Mouse (Mus musculus) WW6 (cell line): ENCODE results near the gene Gm3854.
A peak's percentile ranks its signal among the peaks of the same experiment; 100 is the strongest.
"Not testable (repeated sequence)": the region's sequence is repeated elsewhere in the genome, so short reads cannot be mapped to it uniquely, and the experiment has no call there.

ENCODE experiments used
- DNase-seq: peaks from one replicate; pipeline ENCODE4 v3.0.0-alpha.2; 2013; ENCODE audit warnings: low read depth, low spot score

The Gm3854 gene

DNA sequence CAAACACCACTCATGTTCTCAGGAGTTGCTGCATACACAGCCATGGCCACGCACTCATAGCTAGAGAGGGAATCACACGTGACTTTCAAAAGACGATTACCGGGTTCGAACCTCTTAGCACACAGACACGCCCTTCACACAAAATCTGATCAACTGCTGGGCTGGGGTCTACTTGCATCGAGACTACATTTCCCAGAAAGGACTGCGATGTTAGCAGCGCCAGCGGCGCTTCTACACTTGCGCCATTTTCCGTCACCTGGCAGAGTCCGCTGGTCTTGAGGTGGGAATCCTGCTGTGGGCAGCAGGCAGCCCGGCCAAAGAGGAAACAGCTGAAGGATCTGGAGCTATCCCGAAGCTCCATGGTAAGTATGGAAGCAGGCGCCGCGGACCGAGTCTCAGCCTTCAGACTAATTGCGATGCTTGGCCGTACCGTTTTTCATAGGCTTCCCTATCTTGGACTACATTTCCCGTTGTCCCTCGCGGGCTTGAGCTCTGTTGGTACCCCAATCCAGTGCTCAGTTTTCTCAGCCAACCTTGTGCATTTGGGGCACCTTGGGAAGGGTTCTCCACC, at the start of gene Gm3854:
Gene Gm3854, plus strand, starts transcription at position 259 of the 571 bp plus-strand sequence.
- DNase-seq: peak; percentile 72

DNA sequence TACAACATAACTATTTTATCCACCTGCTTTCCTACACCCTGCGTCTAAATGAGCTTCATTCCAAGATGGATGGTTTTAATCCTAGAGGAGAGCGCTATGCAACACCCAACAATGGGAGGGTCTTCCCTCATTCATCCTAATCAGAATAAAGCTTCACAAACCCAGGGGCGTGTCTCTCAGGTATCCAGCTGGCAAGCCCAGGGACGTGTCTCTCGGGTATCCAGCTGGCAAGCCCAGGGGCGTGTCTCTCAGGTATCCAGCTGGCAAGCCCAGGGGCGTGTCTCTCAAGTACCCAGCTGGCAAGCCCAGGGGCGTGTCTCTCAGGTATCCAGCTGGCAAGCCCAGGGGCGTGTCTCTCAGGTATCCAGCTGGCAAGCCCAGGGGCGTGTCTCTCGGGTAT, 42.8 kb upstream of the Gm3854 start:
- not testable (repeated sequence) for DNase-seq

- no peak for DNase-seq
Observed at GRCm38 (mm10) chr7:6330458-6331232, 12.9 kb upstream of the Gm3854 start.

GRCm38 (mm10) chr7:6331233-6331956, 12.2 kb upstream of the Gm3854 start, which contains the start of gene Zfp583:
Gene Zfp583, minus strand, starts transcription at chr7:6331285.
- peak; percentile 74 for DNase-seq

- no peak for DNase-seq
Observed at GRCm38 (mm10) chr7:6339865-6340264, 3.7 kb upstream of the Gm3854 start.

DNA sequence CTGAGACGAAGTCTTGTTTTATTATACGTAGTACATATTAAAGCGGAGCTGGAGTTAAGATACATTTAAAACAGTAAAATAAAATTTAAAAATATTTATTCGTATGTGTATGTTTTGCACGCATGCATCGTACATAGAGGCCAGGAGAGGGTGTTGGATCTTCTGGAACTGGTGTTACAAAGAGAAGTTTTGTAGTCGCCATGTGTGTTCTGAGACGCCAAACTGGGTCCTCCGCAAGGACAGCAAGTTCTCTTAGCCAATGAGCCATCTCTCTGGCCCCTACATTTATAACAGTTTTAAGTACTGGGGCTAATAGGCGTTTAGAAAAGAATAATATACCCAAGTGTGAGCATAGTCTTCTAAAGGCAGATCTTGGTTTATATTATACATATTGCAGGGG, 565 bp downstream of the Gm3854 start:
- no peak for DNase-seq

GRCm38 (mm10) chr7:6358121-6358520, 14.6 kb downstream of the Gm3854 start:
- no peak for DNase-seq

GRCm38 (mm10) chr7:6358937-6359590, 15.5 kb downstream of the Gm3854 start:
- no peak for DNase-seq

GRCm38 (mm10) chr7:6360477-6361060, 17.0 kb downstream of the Gm3854 start:
- DNase-seq: no peak

- no peak for DNase-seq
Observed at GRCm38 (mm10) chr7:6361756-6362155, 18.2 kb downstream of the Gm3854 start.

DNA sequence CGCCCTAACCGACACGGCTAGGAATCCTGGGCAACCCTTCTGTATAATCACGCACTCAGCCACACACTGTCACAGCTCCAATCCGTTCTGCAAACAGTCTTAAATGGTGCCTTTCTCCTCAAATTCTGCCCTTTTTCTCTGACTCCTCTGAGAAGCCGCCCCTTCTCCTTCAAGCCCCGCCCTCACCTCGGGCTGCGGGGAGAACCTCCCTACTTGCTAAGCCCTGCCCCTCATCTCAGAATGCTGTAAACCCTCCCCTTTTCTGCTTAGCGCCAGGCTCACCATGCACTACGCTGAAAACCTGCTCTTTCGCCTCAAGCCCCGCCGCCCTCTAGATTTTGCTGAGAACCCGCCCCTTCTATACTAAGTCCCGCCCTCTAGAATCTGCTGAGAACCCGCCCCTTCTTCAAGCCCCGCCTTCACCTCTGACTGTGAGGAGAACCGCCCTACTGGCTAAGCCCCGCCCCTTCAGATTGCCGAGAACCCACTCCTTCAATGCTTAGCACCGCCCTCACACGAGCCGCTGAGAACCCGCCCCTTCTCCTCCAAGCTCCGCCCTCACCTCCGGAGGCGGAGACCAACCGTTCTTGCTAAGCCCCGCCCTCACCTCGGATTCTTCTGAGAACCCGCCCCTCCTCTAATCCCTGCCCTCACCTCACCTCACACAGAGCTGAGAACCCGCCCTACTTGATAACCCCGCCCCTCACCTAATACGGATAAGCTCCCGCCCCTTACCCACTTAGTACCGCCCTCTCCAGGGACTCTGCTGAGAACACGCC, 18.9 kb downstream of the Gm3854 start:
- DNase-seq: peak; percentile 96

GRCm38 (mm10) chr7:6363047-6363488, 19.5 kb downstream of the Gm3854 start, which contains the start of gene Zfp78:
Gene Zfp78, plus strand, starts transcription at chr7:6363280.
- DNase-seq: peak; percentile 83

GRCm38 (mm10) chr7:6364761-6365160, 21.2 kb downstream of the Gm3854 start:
- no peak for DNase-seq

- DNase-seq: no peak
Observed at GRCm38 (mm10) chr7:6367185-6367584, 23.6 kb downstream of the Gm3854 start.

DNA sequence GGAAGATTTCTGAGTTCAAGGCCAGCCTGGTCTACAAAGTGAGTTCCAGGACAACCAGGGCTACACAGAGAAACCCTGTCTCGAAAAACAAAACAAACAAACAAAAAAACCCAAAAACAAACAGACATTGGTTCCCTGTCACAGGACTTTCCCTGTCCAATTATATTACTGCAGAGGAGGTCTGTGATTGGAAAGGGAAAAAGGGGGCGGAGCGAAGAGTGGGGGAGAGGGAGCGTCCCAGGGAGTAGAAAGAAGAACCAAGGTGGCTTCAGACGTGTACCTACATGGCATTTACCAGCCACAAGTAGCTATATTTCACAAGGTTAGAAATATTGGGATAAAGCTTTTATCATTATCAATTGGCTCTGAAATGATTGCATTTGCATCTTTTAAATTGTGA, 24.6 kb downstream of the Gm3854 start:
- DNase-seq: not testable (repeated sequence)

- DNase-seq: no peak
Observed at GRCm38 (mm10) chr7:6369460-6369859, 25.9 kb downstream of the Gm3854 start.

DNA sequence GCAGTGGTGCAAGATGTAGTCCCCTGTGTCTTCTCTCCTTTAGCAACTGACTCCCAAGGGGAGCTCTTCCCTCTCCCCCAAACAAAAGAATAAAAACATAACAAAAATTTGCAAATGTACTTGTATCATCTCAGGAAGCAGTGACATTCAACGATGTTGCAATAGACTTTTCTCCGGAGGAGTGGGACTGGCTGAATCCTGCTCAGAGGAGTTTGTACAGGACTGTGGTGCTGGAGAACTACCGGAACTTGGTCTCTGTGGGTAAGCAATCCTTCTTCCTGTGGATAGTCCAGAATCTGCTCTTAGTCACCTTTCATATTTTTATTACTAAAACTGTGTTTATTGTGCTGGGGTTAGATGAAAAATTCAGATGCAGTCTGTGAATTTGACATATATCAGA, 29.4 kb downstream of the Gm3854 start:
- DNase-seq: no peak

DNA sequence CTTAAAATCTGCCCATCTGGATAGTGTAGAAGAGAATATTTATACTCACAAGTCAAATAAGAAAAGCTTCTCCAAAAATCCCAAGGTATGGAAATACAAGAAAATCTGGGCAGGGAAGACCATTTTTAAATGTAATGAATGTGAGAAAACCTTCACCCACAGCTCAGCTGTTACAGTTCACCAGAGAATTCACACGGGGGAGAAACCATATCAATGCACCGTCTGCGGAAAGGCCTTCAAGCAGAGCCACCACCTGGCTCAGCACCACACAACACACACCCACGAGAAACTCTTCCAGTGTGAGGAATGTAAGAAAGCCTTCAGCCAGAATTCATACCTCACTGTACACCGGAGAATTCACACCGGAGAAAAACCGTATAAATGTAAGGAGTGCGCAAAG, 34.9 kb downstream of the Gm3854 start:
- DNase-seq: no peak

DNA sequence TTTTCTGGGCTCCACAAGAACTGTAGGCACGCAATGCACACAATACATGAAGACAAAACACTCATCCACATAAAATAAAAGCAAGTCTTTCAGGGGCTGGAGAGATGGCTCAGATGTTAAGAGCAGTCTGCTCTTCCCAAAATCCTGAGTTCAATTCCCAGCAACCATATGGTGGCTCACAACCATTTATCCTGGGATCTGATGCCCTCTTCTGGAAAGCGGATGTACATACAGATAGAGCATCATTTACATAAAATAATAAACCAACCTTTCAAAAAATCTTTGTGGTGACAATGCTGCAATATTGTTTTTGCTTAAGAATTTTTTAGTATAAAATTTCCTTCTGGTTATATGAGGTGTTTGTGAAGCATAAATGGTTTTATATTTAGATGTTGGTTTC, 37.9 kb downstream of the Gm3854 start:
- no peak for DNase-seq

DNA sequence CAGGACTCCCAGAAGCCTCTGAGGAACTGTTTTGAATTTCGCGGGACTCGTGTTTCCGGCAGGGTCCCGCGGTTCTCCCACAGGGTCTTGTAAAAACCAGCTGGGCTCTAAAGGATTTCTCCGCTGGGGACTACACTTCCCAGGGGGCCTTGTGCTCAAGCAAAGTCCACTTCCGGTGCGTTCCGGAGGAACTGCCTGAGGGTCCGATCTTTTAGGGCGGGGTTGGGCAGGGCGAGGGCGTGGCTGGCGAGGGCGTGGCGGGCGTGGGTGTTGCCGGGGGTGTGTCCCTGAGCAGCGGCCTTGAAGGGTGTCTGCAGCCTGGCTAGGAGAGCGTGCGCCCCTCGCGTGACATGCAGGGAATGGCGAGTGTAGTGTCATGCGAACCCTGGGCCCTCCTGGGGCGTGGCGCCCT, 39.5 kb downstream of the Gm3854 start, which contains the start of gene Zfp28:
Gene Zfp28, plus strand, starts transcription at position 252 of the 412 bp plus-strand sequence.
- peak; percentile 89 for DNase-seq

DNA sequence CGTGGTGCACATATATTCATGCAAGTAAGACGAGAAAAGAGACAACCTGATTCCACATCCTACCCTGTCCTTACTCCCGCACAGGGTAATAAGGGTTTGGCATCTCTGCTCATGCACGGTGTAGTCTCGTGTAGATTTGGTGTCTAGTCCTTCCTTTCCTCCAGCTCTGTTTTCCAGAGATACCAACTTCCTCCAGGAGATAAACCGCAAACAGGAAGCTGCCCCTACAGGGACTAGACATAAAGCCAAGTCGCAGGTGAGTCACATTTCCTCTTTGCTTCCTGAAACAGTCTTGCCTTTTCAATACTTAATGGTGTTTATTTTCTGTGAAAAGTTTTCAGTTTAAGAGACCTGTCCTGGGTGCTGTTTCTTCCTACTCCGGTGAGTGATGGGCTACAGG, 40.5 kb downstream of the Gm3854 start:
- no peak for DNase-seq
